In genomic region chr10:81455181-81455895, GRCm38 (mm10) we compare ENCODE assay signal across 8 mouse cellular contexts. TPM values are rescaled to one million over a fixed set of nuclear protein-coding genes. Genes with fewer than 3 reads are reported as not detected.
DNase-seq lines count a peak whose midpoint lies in the region; ATAC-seq lines count a peak whose summit lies in the region.

Gene Nfic, minus strand, starts transcription at chr10:81455635.

- WGBS in heart, embryonic 10.5 days, result 60% methylated on average over 28 of the region's 28 CpGs
- WGBS in neural tube, embryonic 12.5 days, result 64% methylated on average over 28 of the region's 28 CpGs

- H3K27ac ChIP-seq in heart, embryonic 10.5 days, result no peak within 1 kb of the TSS
- no peak within 1 kb of the TSS for H3K27ac ChIP-seq in neural tube, embryonic 12.5 days

- peaks cover 14% of the 10 kb centered on the region for H3K4me1 ChIP-seq in heart, embryonic 10.5 days
- H3K4me1 ChIP-seq in neural tube, embryonic 12.5 days, result no peaks in the 10 kb centered on the region

- H3K27me3 ChIP-seq in heart, embryonic 10.5 days (ENCODE audit: insufficient read depth, poor library complexity, severe bottlenecking), result peaks cover 96% of the 10 kb centered on the region
- peaks cover 91% of the 10 kb centered on the region for H3K27me3 ChIP-seq in neural tube, embryonic 12.5 days (replicated peaks)

- no peak for ATAC-seq in cerebellum, adult (ENCODE audit: insufficient number of reproducible peaks, low FRiP score, low TSS enrichment)
- ATAC-seq in neural tube, embryonic 12.5 days (ENCODE audit: low FRiP score, low read depth), result no peak

- H3K9me3 ChIP-seq in heart, embryonic 10.5 days, result no peaks in the 10 kb centered on the region
- H3K9me3 ChIP-seq in neural tube, embryonic 12.5 days, result no peaks in the 10 kb centered on the region

- no peak within 1 kb of the TSS for H3K9ac ChIP-seq in neural tube, embryonic 12.5 days

- no peak within 1 kb of the TSS for H3K4me3 ChIP-seq in heart, embryonic 10.5 days
- H3K4me3 ChIP-seq in neural tube, embryonic 12.5 days, result no peak within 1 kb of the TSS

- H3K36me3 ChIP-seq in heart, embryonic 10.5 days, result no peaks in the 10 kb centered on the region
- no peaks in the 10 kb centered on the region for H3K36me3 ChIP-seq in neural tube, embryonic 12.5 days

- DNase-seq in cerebellum, adult 11-12 months, result peak; percentile 16
- peak; percentile 1 to 2 for DNase-seq in thymus, adult 18-20 months
- DNase-seq in thymus, postnatal 10 days (ENCODE audit: low spot score in 2 of 2), result no peak
- DNase-seq in heart, embryonic 10.5 days (ENCODE audit: low spot score), result no peak
- peak in 1 of 2 experiments; percentile 10 for DNase-seq in layer of hippocampus, postnatal 10 days (ENCODE audit: low spot score in 2 of 2)
- no peak for DNase-seq in yolk sac, embryonic 10.5 days (ENCODE audit: low spot score)

- H3K4me2 ChIP-seq in neural tube, embryonic 12.5 days (replicated peaks), result no peak within 1 kb of the TSS

RNA-seq across cellular contexts. Expression of gene Nfic, which starts in this region (rescaled TPM):
- 23.0 and 24.3 TPM in 2 replicates for polyA plus RNA-seq in heart, embryonic 10.5 days (2016; fragmentation: Nextera tagmentation; extraction: Ambion mirVana)
- 10 to 100 TPM; 51.2 to 55.8 TPM for total RNA-seq in layer of hippocampus, postnatal 10 days (2021)
- 21.7 and 22.2 TPM in 2 replicates for polyA plus RNA-seq in neural tube, embryonic 12.5 days (2016; fragmentation: Nextera tagmentation; extraction: Ambion mirVana)

Comparison
In these comparisons a context has a peak if more than half of its experiments do, and no peak if none do; other contexts are left out.
1. DNase-seq: peak in cerebellum, adult 11-12 months (single experiment) and thymus, adult 18-20 months (2 of 2); none in thymus, postnatal 10 days (0 of 2), heart, embryonic 10.5 days (single experiment) and yolk sac, embryonic 10.5 days (single experiment).